Comparison of ENCODE assay signal across 19 mouse cellular contexts in genomic region chr2:168728045-168728444, GRCm38 (mm10). TPM values are rescaled to one million over a fixed set of nuclear protein-coding genes. Genes with fewer than 3 reads are reported as not detected.
A peak's percentile ranks its signal among the peaks of the same experiment; 100 is the strongest.
DNase-seq lines count a peak whose midpoint lies in the region; ATAC-seq and TF ChIP-seq lines count a peak whose summit lies in the region.
"Had no signal": no experiment of that assay in that cellular context is flagged by ENCODE, and none has a peak within 500 bp of the region (broad histone marks: within the 10 kb centered on the region; RNA-seq: fewer than 3 reads in every experiment).

No protein-coding gene starts in this region.

- H3K4me2 ChIP-seq in intestine, embryonic 16.5 days (ENCODE audit: low read depth, low read length), result no peak overlapping the region
- H3K4me2 ChIP-seq in intestine, postnatal 0 days (replicated peaks; ENCODE audit: low read depth), result no peak overlapping the region
- peak overlapping the region; percentile 32 for H3K4me2 ChIP-seq in heart, embryonic 15.5 days
- H3K4me2 ChIP-seq: forebrain, embryonic 15.5 days; midbrain, embryonic 15.5 days; neural tube, embryonic 12.5 days had no signal

- H3K4me3 ChIP-seq in intestine, embryonic 16.5 days (ENCODE audit: low read length), result no peak overlapping the region
- H3K4me3 ChIP-seq in intestine, postnatal 0 days (ENCODE audit: low read depth, low read length), result no peak overlapping the region
- H3K4me3 ChIP-seq in heart, embryonic 15.5 days, result no peak overlapping the region
- no peak overlapping the region for H3K4me3 ChIP-seq in layer of hippocampus, adult 2 months
- H3K4me3 ChIP-seq: forebrain, embryonic 15.5 days; midbrain, embryonic 15.5 days; neural tube, embryonic 12.5 days had no signal

- H3K36me3 ChIP-seq in intestine, embryonic 16.5 days (ENCODE audit: control insufficient read depth, insufficient read depth, low read length), result no peaks in the 10 kb centered on the region
- H3K36me3 ChIP-seq in intestine, postnatal 0 days (ENCODE audit: control insufficient read depth, insufficient read depth), result no peaks in the 10 kb centered on the region
- H3K36me3 ChIP-seq in heart, embryonic 15.5 days, result no peaks in the 10 kb centered on the region
- H3K36me3 ChIP-seq: forebrain, embryonic 15.5 days; midbrain, embryonic 15.5 days; neural tube, embryonic 12.5 days had no signal

- WGBS in intestine, embryonic 16.5 days, result 52% methylated on average over 12 of the region's 12 CpGs
- WGBS in intestine, postnatal 0 days, result 51% methylated on average over 12 of the region's 12 CpGs
- 39% methylated on average over 12 of the region's 12 CpGs for WGBS in heart, embryonic 15.5 days

- H3K4me1 ChIP-seq in intestine, embryonic 16.5 days (ENCODE audit: control insufficient read depth, insufficient read depth, low read length), result peaks cover 9% of the 10 kb centered on the region; the same call in 1 of the 2 replicates
- no peaks in the 10 kb centered on the region for H3K4me1 ChIP-seq in intestine, postnatal 0 days (replicated peaks; ENCODE audit: control insufficient read depth, insufficient read depth, low read length)
- H3K4me1 ChIP-seq in heart, embryonic 15.5 days (replicated peaks), result peaks cover 14% of the 10 kb centered on the region

- H3K27ac ChIP-seq in intestine, embryonic 16.5 days (ENCODE audit: low read length), result no peak overlapping the region
- H3K27ac ChIP-seq in intestine, postnatal 0 days (ENCODE audit: low read depth, low read length), result no peak overlapping the region
- H3K27ac ChIP-seq in heart, embryonic 15.5 days, result peak overlapping the region; percentile 70
- H3K27ac ChIP-seq in layer of hippocampus, adult 2 months, result no peak overlapping the region
- H3K27ac ChIP-seq: forebrain, embryonic 15.5 days; midbrain, embryonic 15.5 days had no signal

- TF ChIP-seq CTCF in intestine, postnatal 0 days (IDR thresholded peaks at IDR 0.05; ENCODE audit: low read depth), result no peak
- TF ChIP-seq CTCF in layer of hippocampus, adult 2 months (conservative IDR thresholded peaks at IDR 0.05), result no peak

- peak; percentile 19; the same call in 1 of the 2 replicates for ATAC-seq in intestine, embryonic 16.5 days
- no peak for ATAC-seq in intestine, postnatal 0 days
- ATAC-seq in heart, embryonic 15.5 days (replicated peaks; ENCODE audit: insufficient number of reproducible peaks, insufficient read depth, low FRiP score, low read depth), result peak; percentile 20; the same call in 1 of the 2 replicates
- ATAC-seq: forebrain, embryonic 15.5 days; hindbrain, embryonic 16.5 days; midbrain, embryonic 15.5 days had no signal

- H3K9ac ChIP-seq in intestine, embryonic 16.5 days (ENCODE audit: low read depth, low read length), result no peak overlapping the region
- no peak overlapping the region for H3K9ac ChIP-seq in intestine, postnatal 0 days (ENCODE audit: low read depth, low read length)
- H3K9ac ChIP-seq in heart, embryonic 15.5 days, result no peak overlapping the region
- H3K9ac ChIP-seq: forebrain, embryonic 15.5 days; midbrain, embryonic 15.5 days; neural tube, embryonic 12.5 days had no signal

- H3K9me3 ChIP-seq in intestine, embryonic 16.5 days (ENCODE audit: control insufficient read depth, low read length), result peaks cover under 1% of the 10 kb centered on the region; the same call in 1 of the 2 replicates
- H3K9me3 ChIP-seq in intestine, postnatal 0 days (ENCODE audit: control insufficient read depth), result no peaks in the 10 kb centered on the region
- no peaks in the 10 kb centered on the region for H3K9me3 ChIP-seq in heart, embryonic 15.5 days (replicated peaks)
- H3K9me3 ChIP-seq: forebrain, embryonic 15.5 days; midbrain, embryonic 15.5 days; neural tube, embryonic 12.5 days had no signal

- peak; percentile 38 for DNase-seq in adrenal gland, postnatal 10 days
- DNase-seq in adrenal gland, postnatal 25 days, result peak; percentile 24
- DNase-seq in cerebellum, postnatal 4 days (ENCODE audit: low spot score in 2 of 2), result no peak
- DNase-seq in cerebellum, adult 11-12 months, result no peak
- no peak for DNase-seq in layer of hippocampus, adult 2 months (ENCODE audit: low spot score in 2 of 2)
- DNase-seq: cerebellum, adult 18-20 months; kidney, adult 8-10 months; liver; spleen, adult 18-20 months; thymus, postnatal 25 days had no signal

- H3K27me3 ChIP-seq in intestine, embryonic 16.5 days (replicated peaks; ENCODE audit: control insufficient read depth, insufficient read depth, low read length), result no peaks in the 10 kb centered on the region
- H3K27me3 ChIP-seq in intestine, postnatal 0 days (replicated peaks; ENCODE audit: control insufficient read depth, insufficient read depth, low read length), result no peaks in the 10 kb centered on the region
- no peaks in the 10 kb centered on the region for H3K27me3 ChIP-seq in heart, embryonic 15.5 days
- H3K27me3 ChIP-seq: forebrain, embryonic 15.5 days; midbrain, embryonic 15.5 days; neural tube, embryonic 12.5 days had no signal

RNA-seq across cellular contexts. Expression of gene Atp9a, which starts 14.2 kb away (rescaled TPM):
- polyA plus RNA-seq in intestine, embryonic 16.5 days (2015; fragmentation: Nextera tagmentation; extraction: Ambion mirVana), result 24.9 and 28.0 TPM in 2 replicates
- polyA plus RNA-seq in intestine, postnatal 0 days (2015; fragmentation: Nextera tagmentation; extraction: Ambion mirVana), result 34.0 and 36.7 TPM in 2 replicates
- total RNA-seq in adrenal gland, postnatal 10 days (2021), result 10 to 100 TPM; 72.1 to 76.7 TPM
- total RNA-seq in adrenal gland, postnatal 25 days (2021), result 60.9 and 63.6 TPM in 2 replicates
- polyA plus RNA-seq in heart, embryonic 15.5 days (2015; fragmentation: Nextera tagmentation; extraction: Ambion mirVana), result 13.8 and 20.1 TPM in 2 replicates
- 100 to 1,000 TPM; 339 to 358 TPM for total RNA-seq in layer of hippocampus, adult 2 months (2021)

RNA-seq across cellular contexts. Expression of gene Sall4, which starts 39.7 kb away (rescaled TPM):
- polyA plus RNA-seq in intestine, embryonic 16.5 days (2015; fragmentation: Nextera tagmentation; extraction: Ambion mirVana), result 0.91 and 1.0 TPM in 2 replicates
- 0.08 and 0.55 TPM in 2 replicates for polyA plus RNA-seq in intestine, postnatal 0 days (2015; fragmentation: Nextera tagmentation; extraction: Ambion mirVana)
- under 1 TPM; 0.12 TPM for total RNA-seq in adrenal gland, postnatal 10 days (2021)
- total RNA-seq in adrenal gland, postnatal 25 days (2021), result not detected in 2 replicates
- polyA plus RNA-seq in heart, embryonic 15.5 days (2015; fragmentation: Nextera tagmentation; extraction: Ambion mirVana), result 0.87 and 1.0 TPM in 2 replicates
- total RNA-seq in layer of hippocampus, adult 2 months (2021), result under 1 TPM; 0.34 to 0.61 TPM
- total RNA-seq: left cerebral cortex, postnatal 14 days had no signal
- polyA plus RNA-seq: gonadal fat pad, adult 2 months had no signal

Comparison
In these comparisons a context has a peak if more than half of its experiments do, and no peak if none do; other contexts are left out.
1. DNase-seq: peak in adrenal gland, postnatal 10 days (single experiment) and adrenal gland, postnatal 25 days (single experiment); none in cerebellum, postnatal 4 days (0 of 2), cerebellum, adult 11-12 months (single experiment) and layer of hippocampus, adult 2 months (0 of 2).